Mouse (Mus musculus): Measurements from ENCODE around the gene Mfap1b.
"Not testable (repeated sequence)": the region's sequence is repeated elsewhere in the genome, so short reads cannot be mapped to it uniquely, and the experiment has no call there.

Mfap1b gene

DNA sequence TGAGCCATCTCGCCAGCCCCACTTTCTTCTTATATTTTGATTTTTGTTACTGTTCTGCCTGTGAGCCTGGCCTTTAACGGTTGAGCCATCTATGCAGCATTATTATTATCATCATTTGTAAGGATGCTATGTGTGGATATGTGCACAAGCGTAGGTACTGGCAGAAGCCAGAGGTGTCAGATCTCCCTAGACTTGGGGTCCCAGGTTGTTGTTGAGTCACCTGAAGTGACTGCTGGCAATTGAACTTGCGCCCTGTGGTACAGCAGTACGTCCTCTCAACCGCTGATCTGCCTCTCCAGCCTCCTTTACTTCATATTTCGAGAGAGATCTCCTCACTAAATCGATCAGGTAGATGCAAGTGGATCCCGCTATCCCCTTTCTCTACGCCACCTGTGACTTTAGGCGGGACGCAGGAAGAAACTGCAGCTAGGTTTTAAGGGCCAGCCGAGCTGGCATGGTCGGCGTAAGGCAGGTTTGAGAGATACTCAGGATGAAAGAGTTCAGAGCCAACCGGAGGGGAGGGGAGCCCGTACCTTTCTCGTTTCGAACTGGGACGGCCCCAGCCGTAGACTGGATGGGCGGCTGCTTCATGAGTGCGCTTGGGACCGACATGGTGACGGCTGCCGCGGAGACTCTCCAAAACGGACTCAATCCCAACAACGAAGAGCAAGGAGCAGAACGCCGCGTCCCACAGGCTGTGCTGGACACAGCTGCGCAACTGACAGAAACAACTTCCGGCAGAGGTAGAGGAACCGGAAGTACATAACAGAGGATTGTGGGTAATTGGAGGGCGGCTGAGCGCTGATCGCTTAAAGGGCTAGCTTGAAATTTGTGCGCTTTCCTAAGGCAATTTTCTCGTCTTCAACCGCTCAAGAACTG, at the start of gene Mfap1b:
Gene Mfap1b, minus strand, starts transcription at position 767 of the 879 bp plus-strand sequence.
- peak; percentile 83 for DNase-seq

DNA sequence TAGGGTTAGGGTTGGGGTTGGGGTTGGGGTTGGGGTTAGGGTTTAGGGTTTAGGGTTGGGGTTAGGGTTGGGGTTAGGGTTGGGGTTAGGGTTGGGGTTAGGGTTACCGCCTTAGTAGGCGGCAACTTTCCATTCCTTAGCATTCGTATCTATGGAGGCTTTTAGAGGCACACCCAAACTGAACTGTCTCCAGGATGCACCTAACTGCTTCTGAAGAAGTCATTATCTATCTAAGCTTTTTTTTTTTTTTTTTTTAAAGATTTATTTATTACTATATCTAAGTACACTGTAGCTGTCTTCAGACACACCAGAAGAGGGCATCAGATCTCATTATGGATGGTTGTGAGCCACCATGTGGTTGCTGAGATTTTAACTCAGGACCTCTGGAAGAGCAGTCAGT, 49.0 kb upstream of the Mfap1b start:
- not testable (repeated sequence) for DNase-seq

DNA sequence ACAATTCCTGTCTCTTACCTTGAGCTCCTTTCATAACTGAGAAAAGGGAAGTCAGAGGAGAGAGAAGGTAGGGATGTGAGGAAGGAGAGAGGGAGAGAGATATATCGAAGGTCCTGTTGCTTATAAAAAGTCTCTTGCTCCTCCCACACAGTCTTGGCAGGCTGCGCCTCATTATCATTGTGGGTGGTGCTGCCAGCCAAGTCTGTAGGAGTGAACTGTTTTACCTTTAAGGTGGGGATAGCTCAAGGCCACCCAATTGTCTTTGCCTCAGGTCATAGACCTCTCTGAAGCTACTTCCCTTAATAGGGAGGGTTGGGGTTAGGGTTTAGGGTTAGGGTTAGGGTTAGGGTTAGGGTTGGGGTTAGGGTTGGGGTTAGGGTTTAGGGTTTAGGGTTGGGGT, 48.1 kb upstream of the Mfap1b start:
- DNase-seq, result no peak

- not testable (repeated sequence) for DNase-seq
Measured at GRCm38 (mm10) chr2:121518711-121519110, 44.8 kb upstream of the Mfap1b start.

DNA sequence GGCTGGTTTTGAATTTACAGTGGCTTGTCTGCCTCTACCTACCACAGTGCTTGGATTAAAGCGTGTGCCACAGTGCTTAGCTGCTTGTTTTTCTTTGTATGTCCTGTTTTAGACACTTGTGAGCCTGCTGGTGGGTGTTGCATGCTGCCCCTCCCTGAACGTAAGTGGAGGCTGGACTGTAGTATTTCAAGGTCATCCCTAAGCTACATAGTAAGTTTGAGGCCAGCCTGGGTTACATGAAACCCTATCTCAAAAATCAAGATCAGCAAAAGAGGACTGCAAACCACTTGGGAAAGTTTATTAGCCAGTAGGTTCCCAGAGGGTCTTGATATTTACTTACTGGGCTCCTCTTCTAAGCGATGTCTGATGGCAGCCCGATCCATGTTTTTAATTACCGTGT, 44.2 kb upstream of the Mfap1b start:
- no peak for DNase-seq

- no peak for DNase-seq
Measured at GRCm38 (mm10) chr2:121514211-121514610, 40.3 kb upstream of the Mfap1b start.

DNA sequence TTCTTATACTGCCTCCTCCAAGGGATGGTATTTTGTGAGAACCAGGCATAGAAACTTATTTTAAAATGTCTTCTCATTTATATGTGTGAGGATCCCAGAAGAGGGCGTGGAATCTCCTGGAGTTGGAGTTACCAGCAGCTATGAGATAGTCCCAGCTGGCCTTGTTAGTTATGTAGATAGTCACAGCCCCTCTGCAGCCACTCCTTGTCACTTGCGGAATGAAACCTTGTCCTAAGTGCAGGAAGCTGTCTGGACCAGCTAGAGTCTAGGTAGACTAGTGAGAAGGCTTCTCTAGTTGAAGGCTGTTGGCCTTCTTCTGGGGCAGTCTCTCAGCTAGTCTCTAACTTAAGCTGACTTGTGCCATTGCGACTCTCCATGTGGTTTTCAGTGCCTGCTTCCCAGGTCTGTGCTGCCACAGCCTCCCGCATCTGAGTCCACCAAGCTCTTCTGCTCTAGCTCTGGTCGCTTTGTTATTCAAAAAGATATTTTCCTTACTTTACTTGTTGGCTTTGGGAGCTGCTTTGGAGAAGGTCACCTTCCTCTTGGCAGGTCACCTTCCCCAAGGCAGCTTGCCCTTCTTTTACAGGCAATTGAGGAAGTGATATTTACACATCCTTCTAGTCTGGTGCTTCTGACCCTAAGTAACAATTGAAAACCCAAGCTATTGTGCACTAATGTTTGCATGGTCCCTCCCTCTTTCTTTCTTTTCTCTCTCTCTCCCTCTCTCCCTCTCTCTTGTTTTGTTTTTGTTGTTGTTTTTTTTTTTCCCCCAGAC, 39.3 kb upstream of the Mfap1b start:
- DNase-seq, result not testable (repeated sequence)

GRCm38 (mm10) chr2:121511401-121511800, 37.5 kb upstream of the Mfap1b start:
- peak; percentile 14 for DNase-seq

DNA sequence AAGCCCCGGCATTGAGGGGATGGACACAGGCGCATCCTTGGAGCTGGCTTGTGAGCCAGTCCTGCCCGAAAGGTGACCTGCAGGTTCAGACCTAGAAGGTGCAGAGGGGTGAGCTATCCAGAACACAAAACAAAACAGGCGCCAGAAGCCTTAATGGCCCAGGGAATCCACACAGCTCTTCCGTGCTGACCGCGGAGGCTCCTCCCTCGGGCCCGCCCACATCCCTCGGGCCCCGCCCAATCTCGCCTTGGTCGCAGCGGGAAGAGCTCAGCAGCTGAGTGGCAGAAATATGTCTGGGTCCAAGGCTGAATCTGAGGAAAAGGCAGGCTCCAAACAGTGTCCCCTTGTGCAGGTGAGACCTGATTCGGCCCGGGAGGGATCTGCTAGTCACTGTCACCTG, 35.7 kb upstream of the Mfap1b start:
- peak; percentile 43 for DNase-seq

DNA sequence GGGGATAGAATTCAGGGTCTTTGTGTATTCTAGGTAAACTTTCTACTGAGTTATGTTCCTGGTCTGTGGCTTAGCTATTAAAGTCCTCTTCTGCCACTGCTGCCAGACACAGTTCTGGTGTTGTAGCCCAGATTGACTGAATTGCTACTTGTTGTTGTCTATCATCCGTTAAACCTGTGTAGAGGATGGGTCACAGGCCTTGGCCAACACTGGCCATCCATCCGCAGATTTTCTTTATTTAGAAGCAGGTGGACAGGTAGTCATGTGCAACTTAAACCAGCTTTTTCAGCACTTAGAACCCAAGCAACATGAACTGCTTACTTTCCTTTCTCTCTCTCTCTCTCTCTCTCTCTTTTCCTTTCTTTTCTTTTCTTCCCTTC, 34.1 kb upstream of the Mfap1b start:
- DNase-seq, result no peak

GRCm38 (mm10) chr2:121507173-121507950, 33.5 kb upstream of the Mfap1b start:
- DNase-seq, result no peak

DNA sequence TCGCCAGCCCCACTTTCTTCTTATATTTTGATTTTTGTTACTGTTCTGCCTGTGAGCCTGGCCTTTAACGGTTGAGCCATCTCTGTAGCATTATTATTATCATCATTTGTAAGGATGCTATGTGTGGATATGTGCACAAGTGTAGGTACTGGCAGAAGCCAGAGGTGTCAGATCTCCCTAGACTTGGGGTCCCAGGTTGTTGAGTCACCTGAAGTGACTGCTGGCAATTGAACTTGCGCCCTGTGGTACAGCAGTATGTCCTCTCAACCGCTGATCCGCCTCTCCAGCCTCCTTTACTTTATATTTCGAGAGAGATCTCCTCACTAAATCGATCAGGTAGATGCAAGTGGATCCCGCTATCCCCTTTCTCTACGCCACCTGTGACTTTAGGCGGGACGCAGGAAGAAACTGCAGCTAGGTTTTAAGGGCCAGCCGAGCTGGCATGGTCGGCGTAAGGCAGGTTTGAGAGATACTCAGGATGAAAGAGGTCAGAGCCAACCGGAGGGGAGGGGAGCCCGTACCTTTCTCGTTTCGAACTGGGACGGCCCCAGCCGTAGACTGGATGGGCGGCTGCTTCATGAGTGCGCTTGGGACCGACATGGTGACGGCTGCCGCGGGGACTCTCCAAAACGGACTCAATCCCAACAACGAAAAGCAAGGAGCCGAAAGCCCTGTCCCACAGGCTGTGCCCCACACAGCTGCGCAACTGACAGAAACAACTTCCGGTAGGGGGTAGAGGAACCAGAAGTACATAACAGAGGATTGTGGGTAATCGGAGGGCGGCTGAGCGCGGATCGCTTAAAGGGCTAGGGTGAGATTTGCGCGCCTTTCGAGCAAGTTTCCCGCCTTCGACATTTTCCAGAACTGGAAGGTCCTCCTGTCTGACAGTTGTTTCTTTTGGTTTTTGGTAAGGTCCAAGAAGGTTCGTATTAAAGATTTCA, 32.3 kb upstream of the Mfap1b start, which contains the start of the genes Mfap1a and Wdr76:
Gene Mfap1a, minus strand, starts transcription at position 724 of the 941 bp plus-strand sequence.
Gene Wdr76, plus strand, starts transcription at position 782 of the 941 bp plus-strand sequence.
- peak; percentile 89 for DNase-seq

DNA sequence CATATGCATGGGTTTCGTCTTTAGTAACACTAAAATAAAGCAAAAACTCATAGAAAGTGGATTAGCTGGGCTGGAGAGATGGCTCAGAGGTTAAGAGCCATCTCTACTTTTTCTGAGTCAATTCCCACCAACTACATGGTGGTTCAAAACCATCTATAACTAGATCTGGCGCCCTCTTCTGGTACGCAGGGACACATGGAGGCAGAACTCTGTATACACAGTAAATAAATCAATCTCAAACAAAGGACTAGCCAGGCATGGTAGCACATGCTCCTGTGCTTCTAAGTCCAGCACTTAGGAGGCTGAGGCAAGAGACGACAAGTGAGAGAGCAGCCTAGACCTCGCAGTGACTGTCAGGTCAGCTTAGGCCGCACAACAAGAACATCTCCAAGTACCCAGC, 27.7 kb upstream of the Mfap1b start:
- not testable (repeated sequence) for DNase-seq

DNA sequence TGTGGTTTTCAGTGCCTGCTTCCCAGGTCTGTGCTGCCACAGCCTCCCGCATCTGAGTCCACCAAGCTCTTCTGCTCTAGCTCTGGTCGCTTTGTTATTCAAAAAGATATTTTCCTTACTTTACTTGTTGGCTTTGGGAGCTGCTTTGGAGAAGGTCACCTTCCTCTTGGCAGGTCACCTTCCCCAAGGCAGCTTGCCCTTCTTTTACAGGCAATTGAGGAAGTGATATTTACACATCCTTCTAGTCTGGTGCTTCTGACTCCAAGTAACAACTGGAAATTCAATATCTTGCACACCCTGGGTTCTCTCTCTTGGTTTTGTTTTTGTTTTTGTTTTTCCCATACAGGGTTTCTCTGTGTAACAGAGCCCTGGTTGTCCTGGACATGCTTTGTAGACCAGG, 10.5 kb upstream of the Mfap1b start:
- not testable (repeated sequence) for DNase-seq

DNA sequence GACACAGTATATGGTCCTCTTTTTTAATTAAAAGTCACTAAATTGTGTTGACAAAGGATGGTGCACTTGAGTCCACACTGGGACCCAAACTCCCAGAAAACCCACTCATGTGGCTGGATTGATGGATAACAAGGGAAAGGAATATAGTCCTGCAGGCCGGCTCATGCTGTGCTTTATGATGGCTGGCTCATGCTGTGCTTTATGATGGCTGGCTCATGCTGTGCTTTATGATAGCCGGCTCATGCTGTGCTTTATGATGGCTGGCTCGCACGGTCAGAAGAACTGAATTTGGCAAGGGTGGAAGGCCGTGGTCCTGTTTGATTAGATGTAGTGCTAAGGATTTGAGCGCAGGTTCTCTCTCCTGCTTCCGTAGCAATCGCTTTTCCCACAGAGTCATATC, 9.7 kb upstream of the Mfap1b start:
- DNase-seq, result no peak

DNA sequence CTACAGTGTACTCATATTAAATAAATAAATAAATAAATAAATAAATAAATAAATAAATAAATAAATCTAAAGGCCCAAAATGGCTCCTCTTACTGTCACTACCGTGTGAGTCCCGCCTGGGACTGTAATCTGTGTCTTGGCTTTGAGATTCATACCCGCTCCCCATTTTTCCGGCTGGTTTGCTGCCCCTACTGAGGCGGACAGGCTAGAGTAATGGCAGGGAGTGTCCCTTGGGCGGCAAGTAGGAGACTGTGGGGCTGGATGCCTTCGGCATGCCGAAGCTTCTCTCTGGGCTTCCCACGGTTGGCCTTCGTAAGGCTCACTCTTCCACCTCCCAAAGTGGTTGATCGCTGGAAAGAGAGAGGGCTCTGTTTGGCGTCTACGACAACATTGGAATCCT, 7.0 kb upstream of the Mfap1b start:
- DNase-seq, result not testable (repeated sequence)

DNA sequence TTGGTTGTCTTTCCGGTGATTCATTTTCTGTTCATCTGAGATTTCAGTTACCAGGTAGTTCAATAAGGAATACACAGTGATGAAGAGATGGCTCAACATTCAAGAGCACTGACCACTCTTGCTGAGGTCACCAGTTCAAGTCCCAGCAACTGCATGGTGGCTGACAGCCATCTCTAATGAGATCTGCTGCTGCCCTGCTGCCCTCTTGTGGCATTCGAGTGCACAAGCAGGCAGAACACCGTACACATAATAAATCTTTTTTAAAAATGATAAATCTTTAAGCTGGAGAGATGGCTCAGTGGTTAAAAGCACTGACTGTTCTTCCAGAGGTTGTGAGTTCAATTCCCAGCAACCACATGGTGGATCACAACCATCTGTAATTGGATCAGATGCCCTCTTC, 6.6 kb upstream of the Mfap1b start:
- peak; percentile 43 for DNase-seq

DNA sequence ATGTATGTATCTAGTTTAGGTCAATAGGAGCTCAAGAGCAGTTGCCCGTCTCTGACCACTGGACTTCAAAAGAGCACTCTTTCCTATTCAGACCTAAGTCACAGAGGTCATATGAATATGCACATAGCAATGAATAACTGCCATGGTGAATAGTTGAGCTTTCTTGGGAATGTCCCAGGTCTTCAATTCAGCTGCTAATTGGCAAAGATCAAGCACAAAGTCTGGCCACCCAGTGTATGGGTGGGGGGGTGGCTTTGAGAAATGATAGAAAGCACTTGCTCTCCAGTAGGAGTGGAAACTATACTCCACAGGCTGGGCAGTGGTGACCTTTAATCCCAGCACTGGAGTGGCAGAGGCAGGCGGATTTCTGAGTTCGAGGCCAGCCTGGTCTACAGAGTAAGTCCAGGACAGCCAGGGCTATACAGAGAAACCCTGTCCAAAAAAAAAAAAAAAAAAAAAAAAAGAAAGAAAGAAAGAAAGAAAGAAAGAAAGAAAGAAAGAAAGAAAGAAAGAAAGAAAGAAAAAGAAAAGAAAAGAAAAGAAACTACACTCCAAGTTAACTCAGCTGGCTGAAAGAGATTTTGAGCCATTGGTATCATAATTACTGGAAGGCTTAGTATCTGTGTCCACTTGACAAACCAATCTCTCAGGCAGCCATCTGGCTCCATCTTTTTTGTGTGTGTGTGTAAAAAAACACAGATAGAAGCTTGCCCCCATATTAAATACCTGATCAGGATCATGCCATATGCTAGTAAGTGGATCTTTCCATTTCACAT, 3.8 kb upstream of the Mfap1b start:
- DNase-seq, result no peak

- not testable (repeated sequence) for DNase-seq
Measured at GRCm38 (mm10) chr2:121475306-121475705, 1.4 kb upstream of the Mfap1b start.

DNA sequence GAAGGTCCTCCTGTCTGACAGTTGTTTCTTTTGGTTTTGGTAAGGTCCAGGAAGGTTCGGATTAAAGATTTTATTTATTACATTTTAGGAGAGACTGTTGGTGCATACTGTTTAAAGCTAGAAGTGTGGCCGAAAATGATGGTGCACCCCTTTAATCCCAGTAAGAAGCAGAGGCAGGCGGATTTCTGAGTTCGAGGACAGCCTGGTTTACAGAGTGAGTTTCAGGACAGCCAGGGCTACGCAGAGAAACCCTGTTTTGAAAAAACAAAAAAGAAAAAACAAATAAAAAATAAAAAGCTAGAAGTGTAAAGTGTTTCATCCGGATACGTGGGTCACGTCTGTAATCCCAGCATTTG, 291 bp upstream of the Mfap1b start:
- DNase-seq, result no peak

DNA sequence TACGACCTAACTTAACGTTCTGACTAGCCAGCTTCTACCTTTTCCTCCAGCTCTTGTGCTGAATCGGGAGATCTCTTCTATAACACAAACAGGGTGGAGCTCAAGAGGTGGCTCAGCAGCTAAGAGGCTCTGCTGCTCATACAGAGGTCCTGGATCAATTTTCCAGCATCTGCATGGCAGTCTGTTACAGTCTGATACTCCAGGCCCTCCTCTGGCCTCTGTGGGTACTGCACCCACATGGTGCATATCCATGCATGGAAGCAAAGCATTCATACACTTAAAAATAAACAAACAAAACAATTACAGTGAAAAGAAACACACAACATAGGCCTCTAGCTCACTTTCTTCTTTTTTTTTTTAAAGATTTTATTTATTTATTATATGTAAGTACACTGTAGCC, 1.1 kb downstream of the Mfap1b start:
- DNase-seq, result not testable (repeated sequence)
